Mouse (Mus musculus) ES-Bruce4 (cell line): ENCODE measurements around the gene Fabp6.

Source experiments
- CTCF ChIP-seq: IDR thresholded peaks from one replicate; pipeline ENCODE4 v1.8.1; 2011; ENCODE audit warnings: low read depth, low read length
- POLR2A ChIP-seq: IDR thresholded peaks from one replicate; pipeline ENCODE4 v1.8.1; 2011; ENCODE audit warnings: low read length; ENCODE audit not compliant: insufficient read depth

DNA sequence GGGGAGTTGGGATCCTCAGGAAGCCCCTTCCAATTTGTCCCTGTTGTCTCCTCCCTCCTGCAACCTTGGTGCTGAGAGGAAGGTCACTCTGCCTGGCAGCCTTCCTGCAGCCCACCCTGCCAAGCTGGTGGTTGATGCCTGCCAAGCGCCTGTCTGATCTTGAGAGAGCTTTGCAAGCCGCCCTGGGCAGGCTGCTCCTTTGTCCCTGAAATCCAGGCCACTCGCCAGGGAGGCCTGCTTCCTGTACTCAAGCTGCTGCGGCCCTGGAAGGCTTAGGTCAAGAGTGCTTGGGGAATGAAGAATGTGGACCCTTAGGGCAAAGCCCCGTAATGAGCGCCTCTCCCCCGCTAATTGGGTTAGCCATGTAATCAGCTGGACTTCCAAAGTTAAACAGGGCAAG is 53.2 kb downstream of the Fabp6 start:
- TF ChIP-seq POLR2A, result no peak
- no peak for TF ChIP-seq CTCF
